Comparison of ENCODE assay signal across 25 mouse cellular contexts in the genomic region with DNA sequence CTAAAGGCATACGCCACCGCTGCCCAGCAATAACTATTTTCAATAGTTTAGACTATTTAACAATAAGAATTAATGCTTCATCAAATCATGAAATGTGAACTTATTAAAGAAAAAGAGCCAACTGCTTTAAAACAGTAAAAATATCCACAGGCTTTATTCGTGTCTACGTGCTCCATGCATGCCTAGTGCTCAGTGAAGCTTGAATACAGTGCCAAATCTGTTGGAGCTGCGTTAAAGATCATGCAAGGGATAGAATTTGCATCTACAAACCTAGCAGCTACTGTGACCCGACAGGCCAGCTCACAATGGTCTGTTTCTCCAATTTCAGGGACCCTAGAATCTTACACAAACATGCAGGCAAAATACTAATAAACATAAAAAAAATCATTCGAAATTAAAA.
DNase-seq lines count a peak whose midpoint lies in the region; ATAC-seq and TF ChIP-seq lines count a peak whose summit lies in the region.
"Had no signal": no experiment of that assay in that cellular context is flagged by ENCODE, and none has a peak within 500 bp of the region (broad histone marks: within the 10 kb centered on the region; RNA-seq: fewer than 3 reads in every experiment).

No protein-coding gene starts in this region.

- POLR2A ChIA-PET in Patski (lab: Charles Lee) = no interaction called here

- no peak for ATAC-seq in embryonic facial prominence, embryonic 14.5 days (ENCODE audit: low read depth)
- peak; percentile 57; the same call in 1 of the 2 replicates for ATAC-seq in kidney, embryonic 16.5 days (ENCODE audit: low FRiP score, low TSS enrichment)
- peak; percentile 80 for ATAC-seq in Patski
- ATAC-seq: forebrain, embryonic 13.5 days; forebrain, embryonic 16.5 days; hindbrain, postnatal 0 days had no signal

- TF ChIP-seq CTCF in Patski (IDR thresholded peaks at IDR 0.05) = no peak

- WGBS in embryonic facial prominence, embryonic 14.5 days = 75% methylated on average over 7 of the region's 7 CpGs
- 85% methylated on average over 7 of the region's 7 CpGs for WGBS in embryonic facial prominence, embryonic 10.5 days
- 65% methylated on average over 7 of the region's 7 CpGs for WGBS in kidney, embryonic 16.5 days

- no peak overlapping the region for H3K4me2 ChIP-seq in embryonic facial prominence, embryonic 14.5 days (ENCODE audit: low read depth, low read length)
- H3K4me2 ChIP-seq in kidney, embryonic 16.5 days (replicated peaks; ENCODE audit: low read depth, low read length) = no peak overlapping the region
- H3K4me2 ChIP-seq: embryonic facial prominence, embryonic 13.5 days; forebrain, embryonic 13.5 days; heart, embryonic 13.5 days; hindbrain, embryonic 14.5 days had no signal

- H3K27me3 ChIP-seq in embryonic facial prominence, embryonic 14.5 days (replicated peaks; ENCODE audit: control insufficient read depth, insufficient read depth, low read length) = no peaks in the 10 kb centered on the region
- H3K27me3 ChIP-seq in embryonic facial prominence, embryonic 10.5 days (replicated peaks; ENCODE audit: low read depth, poor library complexity, severe bottlenecking) = no peaks in the 10 kb centered on the region
- H3K27me3 ChIP-seq in kidney, embryonic 16.5 days (ENCODE audit: insufficient read depth, low read length) = no peaks in the 10 kb centered on the region
- no peaks in the 10 kb centered on the region for H3K27me3 ChIP-seq in Patski
- H3K27me3 ChIP-seq: embryonic facial prominence, embryonic 13.5 days; forebrain, embryonic 13.5 days; heart, embryonic 13.5 days had no signal

- H3K4me3 ChIP-seq in embryonic facial prominence, embryonic 14.5 days (ENCODE audit: low read depth, low read length) = no peak overlapping the region
- no peak overlapping the region for H3K4me3 ChIP-seq in embryonic facial prominence, embryonic 10.5 days
- no peak overlapping the region for H3K4me3 ChIP-seq in kidney, embryonic 16.5 days (ENCODE audit: low read length)
- H3K4me3 ChIP-seq: embryonic facial prominence, embryonic 13.5 days; forebrain, embryonic 10.5 days; forebrain, embryonic 13.5 days; heart, adult 2 months; heart, embryonic 10.5 days; heart, embryonic 13.5 days had no signal

- peak; percentile 3 for DNase-seq in embryonic facial prominence, embryonic 14.5 days (ENCODE audit: low spot score)
- DNase-seq in embryonic facial prominence, embryonic 10.5 days (ENCODE audit: low spot score) = no peak
- no peak for DNase-seq in kidney, adult 18-20 months
- DNase-seq in Patski (ENCODE audit: low read depth, low spot score) = no peak
- peak; percentile 4 for DNase-seq in retina, postnatal 1 day
- no peak for DNase-seq in cerebellum, postnatal 25 days
- DNase-seq: adrenal gland, postnatal 10 days; adrenal gland, postnatal 36 days; cerebellum, adult 11 months; cerebellum, adult 2 months; cerebellum, postnatal 10 days; gastrocnemius, postnatal 10 days; gastrocnemius, postnatal 36 days; heart, adult 2 months; heart, postnatal 14 days; heart, postnatal 4 days had no signal

- no peaks in the 10 kb centered on the region for H3K9me3 ChIP-seq in embryonic facial prominence, embryonic 14.5 days (ENCODE audit: control insufficient read depth, low read length)
- no peaks in the 10 kb centered on the region for H3K9me3 ChIP-seq in embryonic facial prominence, embryonic 10.5 days
- no peaks in the 10 kb centered on the region for H3K9me3 ChIP-seq in kidney, embryonic 16.5 days (ENCODE audit: low read length)
- H3K9me3 ChIP-seq: embryonic facial prominence, embryonic 13.5 days; forebrain, embryonic 10.5 days; forebrain, embryonic 13.5 days; heart, embryonic 10.5 days; heart, embryonic 13.5 days had no signal

- H3K36me3 ChIP-seq in embryonic facial prominence, embryonic 14.5 days (ENCODE audit: control insufficient read depth, insufficient read depth, low read length) = no peaks in the 10 kb centered on the region
- H3K36me3 ChIP-seq in embryonic facial prominence, embryonic 10.5 days (replicated peaks) = no peaks in the 10 kb centered on the region
- no peaks in the 10 kb centered on the region for H3K36me3 ChIP-seq in kidney, embryonic 16.5 days (ENCODE audit: insufficient read depth, low read length)
- H3K36me3 ChIP-seq: embryonic facial prominence, embryonic 13.5 days; forebrain, embryonic 10.5 days; heart, embryonic 10.5 days; heart, embryonic 13.5 days had no signal

- H3K9ac ChIP-seq in embryonic facial prominence, embryonic 14.5 days (ENCODE audit: low read depth, low read length) = no peak overlapping the region
- no peak overlapping the region for H3K9ac ChIP-seq in kidney, embryonic 16.5 days (replicated peaks; ENCODE audit: low read length)
- H3K9ac ChIP-seq: embryonic facial prominence, embryonic 13.5 days; forebrain, embryonic 13.5 days; heart, embryonic 13.5 days; hindbrain, embryonic 14.5 days had no signal

- CTCF ChIA-PET in Patski (lab: Charles Lee) = no interaction called here

- in situ Hi-C loops in Patski (cut with MboI; ENCODE audit: low pct_unique_long_range_greater_than_20kb) = no loop called here

- H3K27ac ChIP-seq in embryonic facial prominence, embryonic 14.5 days (replicated peaks; ENCODE audit: low read depth, low read length) = no peak overlapping the region
- no peak overlapping the region for H3K27ac ChIP-seq in embryonic facial prominence, embryonic 10.5 days (replicated peaks)
- no peak overlapping the region for H3K27ac ChIP-seq in kidney, embryonic 16.5 days (ENCODE audit: low read length)
- H3K27ac ChIP-seq: embryonic facial prominence, embryonic 13.5 days; forebrain, embryonic 10.5 days; forebrain, embryonic 13.5 days; heart, adult 2 months; heart, embryonic 10.5 days; heart, embryonic 13.5 days; hindbrain, embryonic 14.5 days; hindbrain, postnatal 0 days had no signal

- H3K4me1 ChIP-seq in embryonic facial prominence, embryonic 14.5 days (ENCODE audit: control insufficient read depth, insufficient read depth, low read length) = peaks cover 5% of the 10 kb centered on the region; the same call in 1 of the 2 replicates
- H3K4me1 ChIP-seq in embryonic facial prominence, embryonic 10.5 days = no peaks in the 10 kb centered on the region
- no peaks in the 10 kb centered on the region for H3K4me1 ChIP-seq in kidney, embryonic 16.5 days (ENCODE audit: insufficient read depth, low read length)
- H3K4me1 ChIP-seq: embryonic facial prominence, embryonic 13.5 days; forebrain, embryonic 10.5 days; forebrain, embryonic 13.5 days; heart, embryonic 10.5 days; heart, embryonic 13.5 days had no signal

Comparison
In these comparisons a context has a peak if more than half of its experiments do, and no peak if none do; other contexts are left out.
1. DNase-seq: peak in embryonic facial prominence, embryonic 14.5 days (single experiment) and retina, postnatal 1 day (single experiment); none in embryonic facial prominence, embryonic 10.5 days (single experiment), kidney, adult 18-20 months (single experiment), Patski (single experiment) and cerebellum, postnatal 25 days (0 of 2).